Mouse (Mus musculus): ENCODE measurements at regions not wholly inside any gene's neighbourhood (a gene's known extent, or its start where the extent isn't known, plus 50 kb on each side); places are given as distances from the start of the nearest gene placed in this dataset.

- in situ Hi-C loops (cut with MboI), result no loop called here
These were observed 199.0 kb upstream of the Gm21798 start for GRCm38 (mm10) chr15:64618471-64618870.

- in situ Hi-C loops (cut with MboI), result loop anchor here (10.0 kb wide), 1 partner anchor 487 kb away; no protein-coding TSS in a partner anchor
These were observed 195.6 kb upstream of the Gm21798 start for GRCm38 (mm10) chr15:64621876-64622275.

- in situ Hi-C loops (cut with MboI), result loop anchor here (10.0 kb wide), 1 partner anchor 488 kb away; no protein-coding TSS in a partner anchor
These were observed 194.9 kb upstream of the Gm21798 start for GRCm38 (mm10) chr15:64622591-64622990.

- in situ Hi-C loops (cut with MboI), result loop anchor here (10.0 kb wide), 1 partner anchor 492 kb away; no protein-coding TSS in a partner anchor
These were observed 191.1 kb upstream of the Gm21798 start for GRCm38 (mm10) chr15:64626359-64626758.

GRCm38 (mm10) chr15:64627258-64627657 lies 190.2 kb upstream of the Gm21798 start:
- in situ Hi-C loops (cut with MboI), result loop anchor here (10.0 kb wide), 1 partner anchor 492 kb away; no protein-coding TSS in a partner anchor
